Mouse (Mus musculus) liver, adult 2 months (tissue): ENCODE data around the gene Pawr.

Source experiments
- CTCF ChIP-seq: fragments of 200-500 bp; IDR thresholded peaks from 2 replicates; pipeline ENCODE4 v1.5.1; 2011; ENCODE audit warnings: low read depth, low read length, control low read depth
- POLR2A ChIP-seq: fragments of 200-500 bp; IDR thresholded peaks from 2 replicates; pipeline ENCODE4 v1.6.1; 2011; ENCODE audit warnings: low read length, control low read depth; ENCODE audit not compliant: insufficient read depth; ENCODE audit errors: extremely low read depth

GRCm38 (mm10) chr10:108446041-108446931 is 114.4 kb downstream of the Pawr start:
- TF ChIP-seq CTCF (peak; percentile 42; the same call in 1 of the 2 replicates), POLR2A (no peak)
